Mouse (Mus musculus) layer of hippocampus, postnatal 14 days (tissue): ENCODE data around the gene Ccdc93. TPM values are rescaled to one million over a fixed set of nuclear protein-coding genes. Genes with fewer than 3 reads are reported as not detected.
A peak's percentile ranks its signal among the peaks of the same experiment; 100 is the strongest.

ENCODE experiments used
- DNase-seq, 2 experiments: peaks; one replicate each; pipeline ENCODE4 v3.0.0; 2021 to 2022; ENCODE audit warnings: low spot score in 2 of 2, mixed read lengths in 1 of 2
- total RNA-seq, 2 experiments: library from RNA; stranded (reverse); gene quantifications; 2 replicates each; pipeline ENCODE4 v1.2.3; 2021

Gene Ccdc93
- total RNA-seq, 2 experiments from 2014 or later = 28.7 to 34.0 TPM

DNA sequence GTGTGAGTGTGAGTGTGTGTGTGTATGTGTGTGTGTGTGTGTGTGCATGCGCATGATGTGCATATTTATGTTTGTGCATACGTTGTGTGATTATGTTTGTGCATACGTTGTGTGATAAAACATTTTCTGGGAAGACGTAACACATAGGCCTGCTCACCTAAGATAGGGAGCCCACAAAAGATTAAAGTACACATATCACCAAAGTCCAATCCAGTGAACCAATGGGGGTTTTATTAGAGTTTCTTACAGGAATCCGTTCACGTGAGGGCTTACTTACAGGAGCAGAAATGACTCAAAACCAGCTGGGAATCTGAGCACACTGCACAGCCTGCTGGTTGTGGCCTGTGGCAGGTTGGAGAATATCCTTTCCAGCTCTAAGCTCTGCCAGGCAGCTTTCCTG lies 13.3 kb downstream of the Ccdc93 start:
- no peak for DNase-seq

- no peak for DNase-seq
Observed at GRCm38 (mm10) chr1:121447216-121447615, 16.4 kb downstream of the Ccdc93 start.

GRCm38 (mm10) chr1:121448166-121448565 lies 17.3 kb downstream of the Ccdc93 start:
- DNase-seq = no peak

GRCm38 (mm10) chr1:121451009-121451408 lies 20.2 kb downstream of the Ccdc93 start:
- no peak for DNase-seq

GRCm38 (mm10) chr1:121452498-121452897 lies 21.6 kb downstream of the Ccdc93 start:
- DNase-seq = no peak

GRCm38 (mm10) chr1:121453053-121453452 lies 22.2 kb downstream of the Ccdc93 start:
- DNase-seq = no peak

DNA sequence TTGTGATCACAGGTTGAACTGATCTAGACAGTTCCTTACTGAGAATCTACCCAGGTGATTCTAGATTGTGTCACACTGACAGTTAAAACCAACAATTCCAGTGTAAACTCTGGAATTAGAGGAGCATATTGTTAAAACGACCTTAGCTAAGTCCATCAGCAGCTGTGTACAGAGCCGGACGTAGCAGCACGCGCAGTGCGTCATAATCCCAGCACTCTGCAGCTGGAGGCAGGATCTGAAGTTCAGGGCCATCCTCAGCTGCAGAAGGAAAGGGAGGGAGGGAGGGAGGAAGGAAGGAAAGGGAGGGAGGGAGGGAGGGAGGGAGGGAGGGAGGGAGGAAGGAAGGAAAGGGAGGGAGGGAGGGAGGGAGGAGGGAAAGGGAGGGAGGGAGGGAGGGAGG lies 24.1 kb downstream of the Ccdc93 start:
- no peak for DNase-seq

DNA sequence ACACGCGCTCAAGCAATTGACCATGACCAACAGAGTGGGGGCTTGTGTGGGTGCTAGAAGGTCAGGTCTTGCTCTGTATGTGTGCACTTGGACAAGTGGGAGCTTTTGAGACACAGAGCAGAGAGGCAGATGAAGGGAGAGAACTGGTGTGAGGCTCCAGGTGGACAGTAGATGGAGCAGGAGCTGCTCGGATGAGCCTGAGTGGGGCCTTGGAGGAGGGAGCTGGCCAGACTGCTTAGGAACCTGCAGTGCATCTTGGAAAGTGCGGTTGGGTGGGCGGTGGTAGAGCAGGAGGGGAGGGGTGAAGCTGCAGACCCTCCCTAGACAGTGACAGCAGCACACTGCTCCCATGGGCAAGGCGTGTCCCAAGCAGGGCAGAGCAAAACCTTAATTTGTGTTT lies 29.2 kb downstream of the Ccdc93 start:
- no peak for DNase-seq

DNA sequence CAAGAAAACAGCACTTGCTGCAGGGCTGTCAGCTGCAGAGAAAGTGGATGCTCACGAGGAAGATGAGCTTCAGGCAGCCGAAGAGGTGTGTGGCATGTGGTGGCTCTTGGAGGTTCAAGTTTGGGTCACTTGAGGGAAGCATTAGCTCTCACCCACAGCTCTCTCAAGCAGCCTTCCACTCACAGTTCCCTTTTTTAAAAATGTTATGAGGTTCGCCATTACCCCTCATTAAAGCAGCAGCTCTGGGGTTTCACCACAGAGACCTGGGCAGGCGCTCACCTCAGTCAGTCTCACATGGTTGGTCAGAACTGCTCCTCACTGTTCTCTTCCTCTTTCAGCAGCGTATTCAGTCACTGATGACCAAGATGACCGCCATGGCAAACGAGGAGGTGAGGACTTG lies 31.0 kb downstream of the Ccdc93 start:
- no peak for DNase-seq

- no peak for DNase-seq
Observed at GRCm38 (mm10) chr1:121462643-121463042, 31.8 kb downstream of the Ccdc93 start.

- DNase-seq = no peak
Observed at GRCm38 (mm10) chr1:121463806-121464205, 33.0 kb downstream of the Ccdc93 start.

GRCm38 (mm10) chr1:121466276-121466675 lies 35.4 kb downstream of the Ccdc93 start:
- no peak for DNase-seq

- DNase-seq = no peak
Observed at GRCm38 (mm10) chr1:121468271-121468670, 37.4 kb downstream of the Ccdc93 start.

GRCm38 (mm10) chr1:121471503-121471902 lies 40.7 kb downstream of the Ccdc93 start:
- DNase-seq = no peak

GRCm38 (mm10) chr1:121477716-121478115 lies 46.9 kb downstream of the Ccdc93 start:
- no peak for DNase-seq

GRCm38 (mm10) chr1:121478284-121478980 lies 47.6 kb downstream of the Ccdc93 start:
- DNase-seq = peak; percentile 84 to 93

DNA sequence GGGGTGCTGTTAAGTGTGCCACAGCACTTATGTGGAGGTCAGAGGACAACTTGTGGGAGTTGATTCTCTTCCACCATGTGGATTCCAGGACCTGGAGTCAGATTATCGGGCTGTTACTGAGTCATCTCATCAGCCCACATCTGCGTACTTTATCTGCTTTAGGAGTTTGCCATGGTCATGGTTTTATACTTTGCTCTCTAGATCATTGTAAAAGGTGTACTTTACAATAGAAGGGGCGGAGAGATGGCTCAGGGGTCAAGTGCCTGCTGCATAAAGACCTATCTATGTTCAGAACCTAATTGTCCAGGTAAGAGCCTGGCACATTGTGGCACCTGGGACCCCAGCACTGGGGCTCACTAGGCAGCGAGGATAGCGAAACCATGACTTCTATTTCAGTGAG lies 48.6 kb downstream of the Ccdc93 start:
- no peak for DNase-seq

DNA sequence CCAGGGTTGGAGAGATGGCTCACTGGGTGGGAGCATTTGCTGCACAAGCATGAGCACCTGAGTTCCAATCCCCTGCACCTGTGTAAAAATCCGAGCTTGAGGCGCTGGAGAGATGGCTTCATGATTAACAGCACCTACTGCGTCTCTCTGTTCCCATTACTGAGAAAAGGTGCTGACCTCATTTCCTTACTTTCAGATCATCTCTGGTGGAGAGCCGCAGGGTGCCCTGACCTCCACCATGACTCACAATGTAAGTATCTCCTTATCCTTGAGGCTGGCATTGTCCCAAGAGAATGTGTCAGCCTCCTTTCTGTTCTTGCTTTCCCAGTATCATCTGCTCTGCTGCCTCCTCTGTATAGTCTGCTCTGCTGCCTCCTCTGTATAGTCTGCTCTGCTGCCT lies 52.2 kb downstream of the Ccdc93 start:
- DNase-seq = no peak

- DNase-seq = no peak
Observed at GRCm38 (mm10) chr1:121486803-121487202, 56.0 kb downstream of the Ccdc93 start.

DNA sequence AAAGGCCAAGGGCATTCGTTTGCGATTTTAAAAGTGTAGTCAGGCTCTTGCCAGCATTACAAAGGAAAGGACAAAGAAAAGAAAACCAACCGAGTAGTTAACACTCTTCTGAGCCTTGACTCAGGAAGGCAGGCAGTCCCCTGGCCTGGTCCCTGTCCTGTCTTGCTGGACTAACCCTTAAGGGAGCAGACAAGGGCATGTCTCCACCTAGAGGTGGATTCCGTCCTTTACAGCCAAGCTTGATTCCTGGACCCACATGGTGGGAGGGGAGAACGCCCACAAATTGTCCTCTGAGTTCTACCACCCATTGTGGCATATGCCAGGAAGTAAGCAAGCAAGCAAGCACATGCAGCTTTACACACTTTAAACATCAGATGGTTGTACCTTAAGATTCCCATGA lies 59.4 kb downstream of the Ccdc93 start:
- peak in 1 of 2 experiments; percentile 51 for DNase-seq

DNA sequence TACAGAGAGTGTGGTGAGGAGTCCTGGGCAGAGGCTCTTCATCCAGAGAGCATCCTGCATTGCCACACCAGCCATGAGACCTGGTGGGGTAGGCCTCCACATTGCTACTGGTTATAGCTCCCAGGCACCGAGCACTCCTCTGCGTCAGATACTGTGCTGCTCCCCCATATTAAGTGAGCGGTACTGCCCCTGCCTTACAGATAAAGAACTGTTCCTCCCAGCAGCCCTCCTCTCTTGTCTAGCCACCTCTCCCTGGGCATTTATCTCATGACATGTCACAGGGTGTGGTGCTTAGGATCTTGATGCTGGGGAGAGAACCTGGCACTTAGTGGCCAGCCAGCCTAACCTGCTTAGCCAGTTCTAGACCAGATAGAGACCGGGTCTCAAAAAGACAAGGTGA lies 66.2 kb downstream of the Ccdc93 start:
- DNase-seq = no peak

DNA sequence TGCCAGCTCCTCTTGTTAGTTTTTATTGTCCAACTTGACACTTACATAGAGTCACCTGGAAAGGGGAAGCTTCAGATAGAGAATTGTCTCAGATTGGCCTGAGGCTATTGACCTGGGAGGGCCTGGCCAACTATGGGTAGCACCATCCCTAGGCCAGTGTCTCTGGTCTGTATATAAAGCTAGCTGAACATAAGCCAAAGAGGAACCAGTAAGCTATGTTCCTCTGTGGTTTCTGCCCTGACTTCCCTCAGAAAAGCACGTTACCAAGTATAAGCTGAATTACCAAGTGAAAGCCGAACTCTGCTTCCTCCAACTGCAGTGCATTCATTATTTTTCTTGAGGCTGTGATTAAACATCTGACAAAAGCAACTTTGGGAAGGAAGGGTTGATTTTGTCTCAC lies 77.9 kb downstream of the Ccdc93 start:
- DNase-seq = no peak

- peak; percentile 31 to 40 for DNase-seq
Observed at GRCm38 (mm10) chr1:121510420-121511140, 79.7 kb downstream of the Ccdc93 start.
